15 mouse cellular contexts compared by ENCODE assay signal in the genomic region with DNA sequence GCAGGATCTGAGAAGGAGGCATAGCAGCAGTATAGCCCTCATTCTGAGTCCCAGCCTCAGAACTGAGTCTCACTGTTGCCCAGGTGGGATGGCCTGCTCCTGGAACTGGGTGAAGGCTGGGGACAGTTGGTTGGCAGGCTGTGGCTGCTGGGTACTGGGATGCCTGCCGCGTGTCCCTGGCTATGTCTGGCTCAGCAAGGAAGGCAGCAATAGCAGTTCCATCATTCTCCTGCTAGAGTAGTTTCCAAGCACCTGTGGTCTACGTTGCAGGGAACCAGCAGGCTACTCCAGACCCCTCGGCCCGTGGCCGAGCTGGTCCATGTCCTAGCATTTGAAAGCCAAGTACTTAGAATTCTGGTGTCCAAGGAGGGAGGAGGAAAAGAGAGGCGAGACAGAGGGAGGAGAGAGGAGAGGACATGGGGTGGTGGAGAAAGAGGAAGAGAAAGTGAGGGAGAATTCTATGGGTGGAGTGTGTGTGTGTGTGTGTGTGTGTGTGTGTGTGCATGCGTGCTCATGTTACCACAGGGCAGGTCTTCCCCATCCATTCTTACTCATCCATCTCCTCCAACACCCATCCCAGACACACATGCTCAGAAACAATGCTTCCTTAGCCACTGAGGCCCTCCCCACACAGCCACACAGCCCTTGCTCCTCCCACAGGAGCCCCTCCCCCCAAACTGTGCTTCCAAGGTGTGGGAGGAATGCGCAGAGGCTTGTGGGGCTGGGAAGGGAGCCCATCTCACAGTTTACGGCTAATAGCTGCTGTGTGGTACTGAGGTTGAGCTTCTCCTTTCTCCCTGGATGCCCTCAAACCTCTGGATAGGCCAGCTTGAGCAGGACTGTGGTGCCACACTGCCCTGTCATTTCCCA. TPM values are rescaled to one million over a fixed set of nuclear protein-coding genes. Genes with fewer than 3 reads are reported as not detected.
DNase-seq lines count a peak whose midpoint lies in the region; ATAC-seq and TF ChIP-seq lines count a peak whose summit lies in the region.
"Had no signal": no experiment of that assay in that cellular context is flagged by ENCODE, and none has a peak within 500 bp of the region (broad histone marks: within the 10 kb centered on the region; RNA-seq: fewer than 3 reads in every experiment).

No protein-coding gene starts in this region.

- no peak for TF ChIP-seq POLR2A in CH12.LX (IDR thresholded peaks at IDR 0.05; ENCODE audit: low read depth, low read length)

- H3K9me3 ChIP-seq in CH12.LX (replicated peaks; ENCODE audit: low read length) = peaks cover 9% of the 10 kb centered on the region
- no peaks in the 10 kb centered on the region for H3K9me3 ChIP-seq in limb, embryonic 13.5 days
- H3K9me3 ChIP-seq: heart, embryonic 12.5 days; hindbrain, embryonic 10.5 days; limb, embryonic 12.5 days had no signal

- H3K27ac ChIP-seq in layer of hippocampus, adult 2 months = no peak overlapping the region
- no peak overlapping the region for H3K27ac ChIP-seq in CH12.LX (ENCODE audit: insufficient read depth, low read depth)
- no peak overlapping the region for H3K27ac ChIP-seq in limb, embryonic 13.5 days
- H3K27ac ChIP-seq: hindbrain, embryonic 10.5 days; limb, embryonic 12.5 days had no signal

- TF ChIP-seq CTCF in layer of hippocampus, adult 2 months (conservative IDR thresholded peaks at IDR 0.05) = no peak
- no peak for TF ChIP-seq CTCF in CH12.LX (conservative IDR thresholded peaks at IDR 0.05 in 1 of 2, IDR thresholded peaks at IDR 0.05 in 1 of 2; ENCODE audit: low read depth in 2 of 2, low read length in 2 of 2)

- intact Hi-C loops in gastrocnemius, postnatal 36 days (cut with DNase I) = no loop called here

- in situ Hi-C loops in CH12.LX (cut with MboI; ENCODE audit: low pct_ligation_motif_present, low pct_unique_long_range_greater_than_20kb, low sequenced_read_pairs) = no loop called here

- DNase-seq in layer of hippocampus, adult 2 months (ENCODE audit: low spot score in 2 of 2) = peak; percentile 37 to 47
- no peak for DNase-seq in layer of hippocampus, adult 9-10 months (ENCODE audit: low spot score)
- DNase-seq in CH12.LX (ENCODE audit: extremely low read depth) = peak; percentile 41
- DNase-seq in R1 (ENCODE audit: low read depth, low spot score) = peak; percentile 26
- no peak for DNase-seq in gastrocnemius, postnatal 36 days
- DNase-seq in MN1 (ENCODE audit: low spot score) = no peak
- DNase-seq: adrenal gland, adult 8-10 months; gastrocnemius, postnatal 14 days; lung, adult 18-20 months had no signal

- TF ChIP-seq RAD21 in CH12.LX (IDR thresholded peaks at IDR 0.05; ENCODE audit: low read depth, low read length) = no peak

- H3K4me3 ChIP-seq in layer of hippocampus, adult 2 months = no peak overlapping the region
- no peak overlapping the region for H3K4me3 ChIP-seq in CH12.LX (replicated peaks in 1 of 3; ENCODE audit: low read depth in 2 of 3, low read length in 2 of 3, poor library complexity in 1 of 3)
- H3K4me3 ChIP-seq in limb, embryonic 13.5 days = no peak overlapping the region
- H3K4me3 ChIP-seq: heart, embryonic 12.5 days; hindbrain, embryonic 10.5 days; limb, embryonic 12.5 days had no signal

- peaks cover 70% of the 10 kb centered on the region for H3K27me3 ChIP-seq in CH12.LX (replicated peaks)
- no peaks in the 10 kb centered on the region for H3K27me3 ChIP-seq in limb, embryonic 13.5 days

- 74% methylated on average over 10 of the region's 10 CpGs for WGBS in limb, embryonic 13.5 days

- no peak overlapping the region for H3K4me2 ChIP-seq in CH12.LX (ENCODE audit: insufficient read depth, low read depth, poor library complexity, severe bottlenecking)
- no peak overlapping the region for H3K4me2 ChIP-seq in limb, embryonic 13.5 days (replicated peaks)
- H3K4me2 ChIP-seq: heart, embryonic 12.5 days; limb, embryonic 12.5 days had no signal

- H3K79me2 ChIP-seq in CH12.LX (replicated peaks; ENCODE audit: control insufficient read depth, extremely low read depth, insufficient read depth, poor library complexity, severe bottlenecking) = no peaks in the 10 kb centered on the region

- H3K36me3 ChIP-seq in CH12.LX (replicated peaks in 1 of 2; ENCODE audit: control insufficient read depth in 1 of 2, insufficient read depth in 1 of 2, low read length in 1 of 2) = no peaks in the 10 kb centered on the region
- no peaks in the 10 kb centered on the region for H3K36me3 ChIP-seq in limb, embryonic 13.5 days
- H3K36me3 ChIP-seq: heart, embryonic 12.5 days; hindbrain, embryonic 10.5 days; limb, embryonic 12.5 days had no signal

- dilution Hi-C loops in CH12.LX (cut with MboI; ENCODE audit: extremely low pct_ligation_motif_present, extremely low pct_unique_long_range_greater_than_20kb, low sequenced_read_pairs) = no loop called here

- peak; percentile 62 for TF ChIP-seq EP300 in CH12.LX (IDR thresholded peaks at IDR 0.05; ENCODE audit: low read length)

- H3K4me1 ChIP-seq in CH12.LX (ENCODE audit: control insufficient read depth in 1 of 2, insufficient read depth in 2 of 2) = peaks cover 18 to 50% of the 10 kb centered on the region in 2 experiments
- peaks cover 9% of the 10 kb centered on the region; the same call in 1 of the 2 replicates for H3K4me1 ChIP-seq in limb, embryonic 13.5 days

- no peak overlapping the region for H3K9ac ChIP-seq in CH12.LX (ENCODE audit: insufficient read depth, low read depth)
- H3K9ac ChIP-seq in limb, embryonic 13.5 days = no peak overlapping the region
- H3K9ac ChIP-seq: heart, embryonic 12.5 days; limb, embryonic 12.5 days had no signal

- 0 out of 2 replicates have a peak, but pooled peaks have one; percentile 15 for ATAC-seq in limb, embryonic 13.5 days (ENCODE audit: low FRiP score, low read depth)
- ATAC-seq: forebrain, embryonic 16.5 days; intestine, embryonic 16.5 days had no signal

TF ChIP-seq in CH12.LX, 34 proteins besides CTCF, POLR2A, EP300 and RAD21:
- peak; percentile 77 for TF ChIP-seq IRF4 (IDR thresholded peaks at IDR 0.05; ENCODE audit: low read depth, low read length)
- no peak for TF ChIP-seq NRF1 (IDR thresholded peaks at IDR 0.05; ENCODE audit: low read depth, low read length)
- no peak for TF ChIP-seq CHD1 (IDR thresholded peaks at IDR 0.05; ENCODE audit: low read depth, low read length)
- TF ChIP-seq POLR2AphosphoS2 (IDR thresholded peaks at IDR 0.05; ENCODE audit: low read depth, low read length) = no peak
- no peak for TF ChIP-seq HCFC1 (IDR thresholded peaks at IDR 0.05; ENCODE audit: low read depth, low read length)
- TF ChIP-seq ETS1 (conservative IDR thresholded peaks at IDR 0.05; ENCODE audit: low read depth, low read length) = peak; percentile 27; the same call in 1 of the 2 replicates
- peak; percentile 61 for TF ChIP-seq BHLHE40 (IDR thresholded peaks at IDR 0.05; ENCODE audit: low read depth, low read length)

RNA-seq across cellular contexts. Expression of a gene that starts 55.3 kb away (rescaled TPM):
- 100 to 1,000 TPM in 1 of 2 experiments, 10 to 100 TPM in 1; 97.2 to 106 TPM for total RNA-seq in layer of hippocampus, adult 2 months (2021)
- 5.2 and 6.3 TPM in 2 replicates for total RNA-seq in CH12.LX (2012; rRNA removed)
- 2.4 and 3.4 TPM in 2 replicates for total RNA-seq in CH12.LX (2014; rRNA removed)
- polyA plus RNA-seq in CH12.LX (2012; ENCODE audit: insufficient read length, low read depth) = 2.9 and 4.3 TPM in 2 replicates
- 24.6 and 28.0 TPM in 2 replicates for polyA plus RNA-seq in limb, embryonic 13.5 days (2015; fragmentation: Nextera tagmentation; extraction: Ambion mirVana)
- 10 to 100 TPM; 43.4 to 50.5 TPM for total RNA-seq in gastrocnemius, postnatal 36 days (2021)

Comparison
In these comparisons a context has a peak if more than half of its experiments do, and no peak if none do; other contexts are left out.
1. DNase-seq: peak in layer of hippocampus, adult 2 months (2 of 2), CH12.LX (single experiment) and R1 (single experiment); none in layer of hippocampus, adult 9-10 months (single experiment), gastrocnemius, postnatal 36 days (0 of 2) and MN1 (single experiment).
2. RNA of a gene that starts 55.3 kb away (total RNA-seq): 97.2 to 106 TPM in layer of hippocampus, adult 2 months and 43.4 to 50.5 TPM in gastrocnemius, postnatal 36 days; 2.4 to 6.3 TPM in CH12.LX; every median in the first group is over 4 times any median in the second.